Comparison of ENCODE assay signal across 16 mouse cellular contexts in genomic region chr4:58712166-58712565, GRCm38 (mm10).
"Had no signal": no experiment of that assay in that cellular context is flagged by ENCODE, and none has a peak within 500 bp of the region (broad histone marks: within the 10 kb centered on the region; RNA-seq: fewer than 3 reads in every experiment).

No protein-coding gene starts in this region.

- H3K4me3 ChIP-seq: midbrain, embryonic 10.5 days; midbrain, embryonic 12.5 days; myocyte; neural tube, embryonic 13.5 days; neural tube, embryonic 15.5 days had no signal

- H3K9me3 ChIP-seq: midbrain, embryonic 12.5 days; neural tube, embryonic 13.5 days had no signal

- H3K4me2 ChIP-seq: lung, embryonic 14.5 days; midbrain, embryonic 12.5 days; neural tube, embryonic 13.5 days; neural tube, embryonic 15.5 days had no signal

- H3K36me3 ChIP-seq: midbrain, embryonic 10.5 days; midbrain, embryonic 12.5 days; neural tube, embryonic 13.5 days; neural tube, embryonic 15.5 days had no signal

- H3K27me3 ChIP-seq: midbrain, embryonic 12.5 days; neural tube, embryonic 13.5 days; neural tube, embryonic 15.5 days had no signal

- H3K4me1 ChIP-seq: neural tube, embryonic 13.5 days; neural tube, embryonic 15.5 days had no signal

- H3K9ac ChIP-seq: lung, embryonic 14.5 days; midbrain, embryonic 12.5 days; neural tube, embryonic 13.5 days; neural tube, embryonic 15.5 days had no signal

- ATAC-seq: midbrain, embryonic 16.5 days had no signal

- H3K27ac ChIP-seq: midbrain, embryonic 10.5 days; midbrain, embryonic 12.5 days; neural tube, embryonic 13.5 days; neural tube, embryonic 15.5 days had no signal

- DNase-seq: lung, adult 18-20 months; lung, embryonic 14.5 days; lung, postnatal 10 days; lung, postnatal 4 days; midbrain, embryonic 14.5 days; right cerebral cortex, postnatal 14 days; spleen, adult 18-20 months; thymus, adult 18-20 months; thymus, postnatal 14 days; thymus, postnatal 36 days had no signal
